Mouse (Mus musculus): Measurements from ENCODE around the gene Hoxa4. TPM values are rescaled to one million over a fixed set of nuclear protein-coding genes. Genes with fewer than 3 reads are reported as not detected.

Gene Hoxa4
- polyA plus RNA-seq, 1 experiment from 2014 or later, result 0.30 TPM

GRCm38 (mm10) chr6:52152226-52153193, 39.0 kb downstream of the Hoxa4 start:
- no peak overlapping the region for H3K4me3 ChIP-seq (replicated peaks)
- H3K27ac ChIP-seq, result no peak overlapping the region
- peaks cover 85% of the 10 kb centered on the region for H3K27me3 ChIP-seq
- no peaks in the 10 kb centered on the region for H3K9me3 ChIP-seq (replicated peaks)
- H3K4me2 ChIP-seq, result no peak overlapping the region
- 17% methylated on average over 16 of the region's 16 CpGs for WGBS (ENCODE audit: insufficient replicate concordance)
- no peaks in the 10 kb centered on the region for H3K36me3 ChIP-seq
- H3K4me1 ChIP-seq (replicated peaks), result no peaks in the 10 kb centered on the region
- no peak for DNase-seq
- H3K9ac ChIP-seq, result no peak overlapping the region
- no peak for ATAC-seq (ENCODE audit: low read depth)

- Histone ChIP-seq H3K9ac (no peak overlapping the region), H3K27ac (no peak overlapping the region), H3K4me3 (replicated peaks) (no peak overlapping the region), H3K27me3 (peaks cover 82% of the 10 kb centered on the region), H3K36me3 (no peaks in the 10 kb centered on the region), H3K4me2 (no peak overlapping the region), H3K4me1 (replicated peaks) (no peaks in the 10 kb centered on the region), H3K9me3 (replicated peaks) (no peaks in the 10 kb centered on the region)
- ATAC-seq (ENCODE audit: low read depth) (no peak), DNase-seq (no peak)
- 18% methylated on average over 4 of the region's 4 CpGs for WGBS (ENCODE audit: insufficient replicate concordance)
Measured at GRCm38 (mm10) chr6:52151571-52151970, 40.0 kb downstream of the Hoxa4 start.

GRCm38 (mm10) chr6:52150401-52150966, 41.1 kb downstream of the Hoxa4 start:
- Histone ChIP-seq H3K4me2 (no peak overlapping the region), H3K36me3 (no peaks in the 10 kb centered on the region), H3K9me3 (replicated peaks) (no peaks in the 10 kb centered on the region), H3K4me1 (replicated peaks) (no peaks in the 10 kb centered on the region), H3K4me3 (replicated peaks) (no peak overlapping the region), H3K27ac (no peak overlapping the region), H3K9ac (no peak overlapping the region), H3K27me3 (peaks cover 75% of the 10 kb centered on the region)
- 7% methylated on average over 16 of the region's 16 CpGs for WGBS (ENCODE audit: insufficient replicate concordance)
- no peak for DNase-seq
- ATAC-seq (ENCODE audit: low read depth), result no peak

MicroRNAs encoded within 50 kb of the gene (microRNA counts, 519-probe panel; counts per million panel counts)
- 114 counts per million for microRNA mmu-miR-196b

Small RNAs within 50 kb of the gene (microRNA-seq; reads per million reads assigned to microRNA genes)
- gene Mir196b, result 1,177 reads per million, percentile 77 among the genes with 10 or more reads in this experiment

Other genes with a start within 250 kb of the Hoxa4 start
- 22.4 TPM in 2 replicates for gene Skap2, start 179.2 kb downstream of the Hoxa4 start, polyA plus RNA-seq (2015; fragmentation: Nextera tagmentation; extraction: Ambion mirVana)
- gene Hoxa1, start 33.4 kb downstream of the Hoxa4 start, polyA plus RNA-seq (2015; fragmentation: Nextera tagmentation; extraction: Ambion mirVana), result 0.52 and 0.66 TPM in 2 replicates
- 0.63 and 0.82 TPM in 2 replicates for gene Hoxa2, start 26.9 kb downstream of the Hoxa4 start, polyA plus RNA-seq (2015; fragmentation: Nextera tagmentation; extraction: Ambion mirVana)
- 0.02 and 0.06 TPM in 2 replicates for gene 5730596B20Rik, start 14.3 kb downstream of the Hoxa4 start, polyA plus RNA-seq (2015; fragmentation: Nextera tagmentation; extraction: Ambion mirVana)
- gene Hoxa5, start 12.8 kb upstream of the Hoxa4 start, polyA plus RNA-seq (2015; fragmentation: Nextera tagmentation; extraction: Ambion mirVana), result 0.83 and 1.2 TPM in 2 replicates
- gene Hoxa6, start 17.0 kb upstream of the Hoxa4 start, polyA plus RNA-seq (2015; fragmentation: Nextera tagmentation; extraction: Ambion mirVana), result not detected in 2 replicates
- 0.24 and 0.43 TPM in 2 replicates for gene Hoxa3, start 21.6 kb upstream of the Hoxa4 start, polyA plus RNA-seq (2015; fragmentation: Nextera tagmentation; extraction: Ambion mirVana)
- not detected in 2 replicates for gene Gm28308, start 21.6 kb upstream of the Hoxa4 start, polyA plus RNA-seq (2015; fragmentation: Nextera tagmentation; extraction: Ambion mirVana)
- 0.52 and 0.59 TPM in 2 replicates for gene Hoxa7, start 30.1 kb upstream of the Hoxa4 start, polyA plus RNA-seq (2015; fragmentation: Nextera tagmentation; extraction: Ambion mirVana)
- 0.44 and 0.89 TPM in 2 replicates for gene Hoxa9, start 39.3 kb upstream of the Hoxa4 start, polyA plus RNA-seq (2015; fragmentation: Nextera tagmentation; extraction: Ambion mirVana)
- gene Hoxa10, start 49.1 kb upstream of the Hoxa4 start, polyA plus RNA-seq (2015; fragmentation: Nextera tagmentation; extraction: Ambion mirVana), result 0.14 and 0.15 TPM in 2 replicates
- gene Hoxa11, start 54.1 kb upstream of the Hoxa4 start, polyA plus RNA-seq (2015; fragmentation: Nextera tagmentation; extraction: Ambion mirVana), result not detected in 2 replicates
- not detected in 2 replicates for gene Hoxa13, start 69.1 kb upstream of the Hoxa4 start, polyA plus RNA-seq (2015; fragmentation: Nextera tagmentation; extraction: Ambion mirVana)
- not detected in 2 replicates for gene Evx1, start 121.7 kb upstream of the Hoxa4 start, polyA plus RNA-seq (2015; fragmentation: Nextera tagmentation; extraction: Ambion mirVana)